Comparison of ENCODE assay signal across 8 mouse cellular contexts in genomic region chr2:66180293-66180692, GRCm38 (mm10). TPM values are rescaled to one million over a fixed set of nuclear protein-coding genes. Genes with fewer than 3 reads are reported as not detected.
DNase-seq lines count a peak whose midpoint lies in the region; ATAC-seq lines count a peak whose summit lies in the region.

No protein-coding gene starts in this region.

- H3K9ac ChIP-seq in forebrain, embryonic 11.5 days (ENCODE audit: low read length): no peak overlapping the region
- no peak overlapping the region for H3K9ac ChIP-seq in hindbrain, embryonic 14.5 days

- 39% methylated on average over 10 of the region's 10 CpGs for WGBS in forebrain, embryonic 11.5 days
- WGBS in hindbrain, embryonic 14.5 days: 20% methylated on average over 10 of the region's 10 CpGs
- 40% methylated on average over 10 of the region's 10 CpGs for WGBS in limb, embryonic 10.5 days

- ATAC-seq in forebrain, embryonic 11.5 days (replicated peaks; ENCODE audit: low FRiP score): 0 out of 2 replicates have a peak, but pooled peaks have one; percentile 39
- ATAC-seq in hindbrain, embryonic 14.5 days (ENCODE audit: low FRiP score): 0 out of 2 replicates have a peak, but pooled peaks have one; percentile 1

- no peak overlapping the region for H3K4me2 ChIP-seq in forebrain, embryonic 11.5 days (ENCODE audit: low read depth, low read length, severe bottlenecking)
- H3K4me2 ChIP-seq in hindbrain, embryonic 14.5 days (replicated peaks): 0 out of 2 replicates have a peak overlapping the region, but pooled peaks have one; percentile 17

- H3K27ac ChIP-seq in forebrain, embryonic 11.5 days (ENCODE audit: low read depth, low read length): no peak overlapping the region
- H3K27ac ChIP-seq in hindbrain, embryonic 14.5 days: 0 out of 2 replicates have a peak overlapping the region, but pooled peaks have one; percentile 12
- H3K27ac ChIP-seq in limb, embryonic 10.5 days: no peak overlapping the region

- H3K36me3 ChIP-seq in forebrain, embryonic 11.5 days (ENCODE audit: control insufficient read depth, insufficient read depth, low read length): no peaks in the 10 kb centered on the region
- H3K36me3 ChIP-seq in hindbrain, embryonic 14.5 days (replicated peaks; ENCODE audit: control insufficient read depth, insufficient read depth): 0 out of 2 replicates have a peak, but pooled peaks cover 9% of the 10 kb centered on the region
- peaks cover 3% of the 10 kb centered on the region; the same call in 1 of the 2 replicates for H3K36me3 ChIP-seq in limb, embryonic 10.5 days

- no peaks in the 10 kb centered on the region for H3K27me3 ChIP-seq in forebrain, embryonic 11.5 days (ENCODE audit: control insufficient read depth, insufficient read depth, low read length)
- H3K27me3 ChIP-seq in hindbrain, embryonic 14.5 days (ENCODE audit: control insufficient read depth, insufficient read depth, low read length): no peaks in the 10 kb centered on the region
- no peaks in the 10 kb centered on the region for H3K27me3 ChIP-seq in limb, embryonic 10.5 days (ENCODE audit: low read depth, poor library complexity, severe bottlenecking)

- H3K4me3 ChIP-seq in forebrain, embryonic 11.5 days (ENCODE audit: low read depth, low read length): no peak overlapping the region
- no peak overlapping the region for H3K4me3 ChIP-seq in hindbrain, embryonic 14.5 days (replicated peaks; ENCODE audit: low read length)
- no peak overlapping the region for H3K4me3 ChIP-seq in limb, embryonic 10.5 days

- peak; percentile 55 to 64 for DNase-seq in right cerebral cortex, adult 2 months (ENCODE audit: low spot score in 2 of 2)
- no peak for DNase-seq in right cerebral cortex, adult 18-20 months
- peak; percentile 63 for DNase-seq in forebrain, embryonic 11.5 days (ENCODE audit: low spot score)
- peak; percentile 75 for DNase-seq in hindbrain, embryonic 14.5 days (ENCODE audit: low spot score)
- peak; percentile 60 for DNase-seq in limb, embryonic 10.5 days (ENCODE audit: low spot score)
- peak; percentile 49 for DNase-seq in neural tube, embryonic 10.5 days (ENCODE audit: extremely low spot score, low spot score)
- DNase-seq in thymus, postnatal 10 days (ENCODE audit: low spot score in 2 of 2): no peak
- no peak for DNase-seq in thymus, postnatal 14 days

- peaks cover 9% of the 10 kb centered on the region; the same call in 1 of the 2 replicates for H3K4me1 ChIP-seq in forebrain, embryonic 11.5 days (replicated peaks; ENCODE audit: control insufficient read depth, insufficient read depth, low read length)
- peaks cover 26% of the 10 kb centered on the region for H3K4me1 ChIP-seq in hindbrain, embryonic 14.5 days (replicated peaks; ENCODE audit: control insufficient read depth, insufficient read depth, low read length)
- peaks cover 18% of the 10 kb centered on the region for H3K4me1 ChIP-seq in limb, embryonic 10.5 days

- H3K9me3 ChIP-seq in forebrain, embryonic 11.5 days (ENCODE audit: control insufficient read depth, low read length): no peaks in the 10 kb centered on the region
- no peaks in the 10 kb centered on the region for H3K9me3 ChIP-seq in hindbrain, embryonic 14.5 days (ENCODE audit: control insufficient read depth, low read length)
- no peaks in the 10 kb centered on the region for H3K9me3 ChIP-seq in limb, embryonic 10.5 days (replicated peaks)

RNA-seq across cellular contexts. Expression of gene Galnt3, which starts 55.5 kb away (rescaled TPM):
- 0.83 and 1.3 TPM in 2 replicates for polyA plus RNA-seq in forebrain, embryonic 11.5 days (2014; fragmentation: Nextera tagmentation; extraction: Ambion mirVana)
- 0.70 and 1.4 TPM in 2 replicates for polyA plus RNA-seq in hindbrain, embryonic 14.5 days (2014; fragmentation: Nextera tagmentation; extraction: Ambion mirVana)
- polyA plus RNA-seq in limb, embryonic 10.5 days (2016; fragmentation: Nextera tagmentation; extraction: Ambion mirVana): 0.50 and 1.6 TPM in 2 replicates

Comparison
In these comparisons a context has a peak if more than half of its experiments do, and no peak if none do; other contexts are left out.
1. DNase-seq: peak in right cerebral cortex, adult 2 months (2 of 2), forebrain, embryonic 11.5 days (single experiment), hindbrain, embryonic 14.5 days (single experiment), limb, embryonic 10.5 days (single experiment) and neural tube, embryonic 10.5 days (single experiment); none in right cerebral cortex, adult 18-20 months (single experiment), thymus, postnatal 10 days (0 of 2) and thymus, postnatal 14 days (single experiment).